Mouse (Mus musculus) CH12.LX (cell line): ENCODE measurements around the gene Cdadc1. TPM values are rescaled to one million over a fixed set of nuclear protein-coding genes. Genes with fewer than 3 reads are reported as not detected.

Experiments
- DNase-seq: peaks from one replicate; pipeline ENCODE4 v3.0.0-alpha.2; 2013; ENCODE audit errors: extremely low read depth
- H3K27ac ChIP-seq: 2 replicates; pipeline ENCODE4 v1.5.1; 2012; ENCODE audit warnings: low read depth, mild to moderate bottlenecking, control low read depth, moderate library complexity; ENCODE audit not compliant: insufficient read depth
- H3K27me3 ChIP-seq: replicated peaks from 2 replicates; pipeline ENCODE3; 2012; ENCODE audit warnings: inconsistent platforms
- H3K36me3 ChIP-seq, 2 experiments: replicated peaks in 1 of 2; 2 replicates each; pipeline versions ENCODE3 to v1.6.1; 2012; ENCODE audit warnings: inconsistent platforms in 1 of 2, low read length in 1 of 2, mild to moderate bottlenecking in 1 of 2, mixed read lengths in 1 of 2, moderate library complexity in 1 of 2; ENCODE audit not compliant: control insufficient read depth in 1 of 2, insufficient read depth in 1 of 2
- H3K4me1 ChIP-seq, 2 experiments: 2 replicates each; pipeline ENCODE4 v1.6.1; 2012; ENCODE audit warnings: inconsistent platforms in 1 of 2, moderate library complexity in 1 of 2; ENCODE audit not compliant: insufficient read depth in 2 of 2, control insufficient read depth in 1 of 2
- H3K4me2 ChIP-seq: 2 replicates; pipeline ENCODE4 v1.6.1; 2012; ENCODE audit warnings: low read depth, mild to moderate bottlenecking, control low read depth; ENCODE audit not compliant: poor library complexity, insufficient read depth, severe bottlenecking
- H3K4me3 ChIP-seq, 3 experiments: fragments of 150-350 bp in 1 of 3; sonication (generic) in 1 of 3; replicated peaks in 1 of 3; 2 replicates each; pipeline versions ENCODE3 to v1.5.1; 2011 to 2012; ENCODE audit warnings: low read depth in 2 of 3, low read length in 2 of 3, mild to moderate bottlenecking in 2 of 3, moderate library complexity in 2 of 3, control low read depth in 1 of 3, improper control_type of control experiment in 1 of 3, inconsistent platforms in 1 of 3, mixed read lengths in 1 of 3; ENCODE audit not compliant: poor library complexity in 1 of 3
- H3K79me2 ChIP-seq: replicated peaks from 2 replicates; pipeline ENCODE4 v1.6.1; 2012; ENCODE audit warnings: mild to moderate bottlenecking, moderate library complexity; ENCODE audit not compliant: control insufficient read depth, poor library complexity, insufficient read depth, severe bottlenecking; ENCODE audit errors: extremely low read depth
- H3K9ac ChIP-seq: 2 replicates; pipeline ENCODE4 v1.6.1; 2012; ENCODE audit warnings: low read depth, mild to moderate bottlenecking, control low read depth, moderate library complexity; ENCODE audit not compliant: insufficient read depth
- H3K9me3 ChIP-seq: replicated peaks from 2 replicates; pipeline ENCODE3; 2012; ENCODE audit warnings: low read length, inconsistent platforms, mixed read lengths
- BHLHE40 ChIP-seq: IDR thresholded peaks from 2 replicates; pipeline ENCODE4 v1.6.1; 2011; ENCODE audit warnings: mild to moderate bottlenecking, low read depth, low read length, improper control_type of control experiment
- CHD1 ChIP-seq: IDR thresholded peaks from 2 replicates; pipeline ENCODE4 v1.6.1; 2012; ENCODE audit warnings: low read depth, low read length, improper control_type of control experiment, inconsistent platforms
- CHD2 ChIP-seq: IDR thresholded peaks from 2 replicates; pipeline ENCODE4 v1.6.1; 2011; ENCODE audit warnings: low read length, improper control_type of control experiment
- CTCF ChIP-seq, 2 experiments: IDR thresholded peaks in 1 of 2; conservative IDR thresholded peaks in 1 of 2; 2 replicates each; pipeline ENCODE4 v1.5.1; 2011 to 2012; ENCODE audit warnings: low read depth in 2 of 2, low read length in 2 of 2, improper control_type of control experiment in 1 of 2, inconsistent platforms in 1 of 2, mild to moderate bottlenecking in 1 of 2, moderate library complexity in 1 of 2
- E2F4 ChIP-seq: IDR thresholded peaks from 2 replicates; pipeline ENCODE4 v1.6.1; 2011; ENCODE audit warnings: low read depth, low read length, improper control_type of control experiment; ENCODE audit not compliant: insufficient replicate concordance
- ELF1 ChIP-seq: IDR thresholded peaks from 2 replicates; pipeline ENCODE4 v1.6.1; 2014; ENCODE audit warnings: low read depth, mild to moderate bottlenecking, inconsistent platforms, low read length, improper control_type of control experiment
- EP300 ChIP-seq: IDR thresholded peaks from 2 replicates; pipeline ENCODE4 v1.6.1; 2011; ENCODE audit warnings: low read length, improper control_type of control experiment
- ETS1 ChIP-seq: conservative IDR thresholded peaks from 2 replicates; pipeline ENCODE4 v1.6.1; 2012; ENCODE audit warnings: low read depth, mild to moderate bottlenecking, inconsistent platforms, low read length, improper control_type of control experiment, moderate library complexity
- GABPA ChIP-seq: IDR thresholded peaks from 2 replicates; pipeline ENCODE4 v1.6.1; 2012; ENCODE audit warnings: low read depth, low read length, improper control_type of control experiment, inconsistent platforms; ENCODE audit not compliant: insufficient replicate concordance
- HCFC1 ChIP-seq: IDR thresholded peaks from 2 replicates; pipeline ENCODE4 v1.6.1; 2012; ENCODE audit warnings: low read depth, mild to moderate bottlenecking, inconsistent platforms, low read length, improper control_type of control experiment
- IRF4 ChIP-seq: IDR thresholded peaks from 2 replicates; pipeline ENCODE4 v1.6.1; 2014; ENCODE audit warnings: low read depth, mild to moderate bottlenecking, inconsistent platforms, low read length, improper control_type of control experiment
- JUN ChIP-seq: IDR thresholded peaks from 2 replicates; pipeline ENCODE4 v1.6.1; 2011; ENCODE audit warnings: low read depth, mild to moderate bottlenecking, low read length, improper control_type of control experiment, moderate library complexity; ENCODE audit not compliant: insufficient read depth
- JUND ChIP-seq: conservative IDR thresholded peaks from 2 replicates; pipeline ENCODE4 v1.6.1; 2011; ENCODE audit warnings: low read depth, low read length, improper control_type of control experiment
- KAT2A ChIP-seq: IDR thresholded peaks from 2 replicates; pipeline ENCODE4 v1.6.1; 2012; ENCODE audit warnings: low read length, improper control_type of control experiment, inconsistent platforms; ENCODE audit not compliant: insufficient replicate concordance
- MAFK ChIP-seq: IDR thresholded peaks from 2 replicates; pipeline ENCODE4 v1.6.1; 2011; ENCODE audit warnings: low read length, improper control_type of control experiment; ENCODE audit not compliant: insufficient replicate concordance
- MAZ ChIP-seq: IDR thresholded peaks from 2 replicates; pipeline ENCODE4 v1.6.1; 2012; ENCODE audit warnings: low read depth, mild to moderate bottlenecking, inconsistent platforms, low read length, improper control_type of control experiment, moderate library complexity
- MEF2A ChIP-seq: IDR thresholded peaks from 2 replicates; pipeline ENCODE4 v1.6.1; 2014; ENCODE audit warnings: low read depth, mild to moderate bottlenecking, inconsistent platforms, low read length, improper control_type of control experiment, borderline replicate concordance
- MXI1 ChIP-seq: IDR thresholded peaks from 2 replicates; pipeline ENCODE4 v1.6.1; 2011; ENCODE audit warnings: mild to moderate bottlenecking, low read depth, low read length, improper control_type of control experiment
- MYC ChIP-seq: IDR thresholded peaks from 2 replicates; pipeline ENCODE4 v1.6.1; 2011; ENCODE audit warnings: low read depth, mild to moderate bottlenecking, improper control_type of control experiment, low read length
- NELFE ChIP-seq: IDR thresholded peaks from 2 replicates; pipeline ENCODE4 v1.6.1; 2011; ENCODE audit warnings: low read depth, low read length, improper control_type of control experiment
- NRF1 ChIP-seq: IDR thresholded peaks from 2 replicates; pipeline ENCODE4 v1.6.1; 2014; ENCODE audit warnings: low read depth, mild to moderate bottlenecking, inconsistent platforms, low read length, improper control_type of control experiment, moderate library complexity
- PAX5 ChIP-seq: IDR thresholded peaks from 2 replicates; pipeline ENCODE4 v1.6.1; 2012; ENCODE audit warnings: low read length, inconsistent platforms, mixed read lengths
- POLR2A ChIP-seq: IDR thresholded peaks from 2 replicates; pipeline ENCODE4 v1.6.1; 2011; ENCODE audit warnings: low read depth, mild to moderate bottlenecking, improper control_type of control experiment, low read length
- POLR2AphosphoS2 ChIP-seq: IDR thresholded peaks from 2 replicates; pipeline ENCODE4 v1.6.1; 2011; ENCODE audit warnings: low read depth, low read length, improper control_type of control experiment
- RAD21 ChIP-seq: IDR thresholded peaks from 2 replicates; pipeline ENCODE4 v1.6.1; 2011; ENCODE audit warnings: low read depth, mild to moderate bottlenecking, low read length, improper control_type of control experiment, moderate library complexity
- RCOR1 ChIP-seq: conservative IDR thresholded peaks from 2 replicates; pipeline ENCODE4 v1.6.1; 2012; ENCODE audit warnings: low read depth, mild to moderate bottlenecking, inconsistent platforms, low read length, improper control_type of control experiment
- SIN3A ChIP-seq: IDR thresholded peaks from 2 replicates; pipeline ENCODE4 v1.6.1; 2012; ENCODE audit warnings: low read length, improper control_type of control experiment, inconsistent platforms
- SMC3 ChIP-seq: IDR thresholded peaks from 2 replicates; pipeline ENCODE4 v1.6.1; 2011; ENCODE audit warnings: low read depth, low read length, improper control_type of control experiment
- TBP ChIP-seq: conservative IDR thresholded peaks from 2 replicates; pipeline ENCODE4 v1.6.1; 2011; ENCODE audit warnings: low read depth, low read length, improper control_type of control experiment
- TCF12 ChIP-seq: IDR thresholded peaks from 2 replicates; pipeline ENCODE4 v1.6.1; 2014; ENCODE audit warnings: low read depth, mild to moderate bottlenecking, inconsistent platforms, low read length, improper control_type of control experiment
- UBTF ChIP-seq: IDR thresholded peaks from 2 replicates; pipeline ENCODE4 v1.6.1; 2012; ENCODE audit warnings: low read depth, mild to moderate bottlenecking, inconsistent platforms, low read length, improper control_type of control experiment, moderate library complexity
- USF1 ChIP-seq: IDR thresholded peaks from 2 replicates; pipeline ENCODE4 v1.6.1; 2014; ENCODE audit warnings: low read depth, mild to moderate bottlenecking, inconsistent platforms, low read length, improper control_type of control experiment
- USF2 ChIP-seq: conservative IDR thresholded peaks from 2 replicates; pipeline ENCODE4 v1.6.1; 2011; ENCODE audit warnings: low read depth, low read length, improper control_type of control experiment
- ZC3H11A ChIP-seq: IDR thresholded peaks from 2 replicates; pipeline ENCODE4 v1.6.1; 2012; ENCODE audit warnings: low read depth, mild to moderate bottlenecking, inconsistent platforms, low read length, improper control_type of control experiment
- ZKSCAN1 ChIP-seq: IDR thresholded peaks from 2 replicates; pipeline ENCODE4 v1.6.1; 2012; ENCODE audit warnings: low read depth, inconsistent platforms, low read length, improper control_type of control experiment, borderline replicate concordance
- ZMIZ1 ChIP-seq: IDR thresholded peaks from 2 replicates; pipeline ENCODE4 v1.6.1; 2012; ENCODE audit warnings: low read depth, mild to moderate bottlenecking, inconsistent platforms, low read length, improper control_type of control experiment
- ZNF384 ChIP-seq: IDR thresholded peaks from 2 replicates; pipeline ENCODE4 v1.6.1; 2012; ENCODE audit warnings: low read depth, low read length, improper control_type of control experiment, inconsistent platforms
- dilution Hi-C: fragments of 300-500 bp; cut with MboI; formaldehyde crosslinking; loops from 2 replicates; pipeline ENCODE4 v1.14.3; 2020; ENCODE audit warnings: low sequenced_read_pairs; ENCODE audit not compliant: extremely low pct_unique_long_range_greater_than_20kb, extremely low pct_ligation_motif_present
- in situ Hi-C: fragments of 300-500 bp; cut with MboI; formaldehyde crosslinking; loops from 3 replicates; pipeline ENCODE4 v1.14.3; 2019; ENCODE audit warnings: low sequenced_read_pairs, low pct_ligation_motif_present, low pct_unique_long_range_greater_than_20kb, mixed read lengths
- polyA plus RNA-seq: library from polyadenylated mRNA; unstranded; fragments of >175 nt; gene quantifications from 2 replicates; pipeline ENCODE4 v1.2.1, GENCODE M21; 2012; ENCODE audit warnings: low read depth; ENCODE audit not compliant: insufficient read length
- total RNA-seq, 2 experiments: library from RNA; depleted of rRNA; stranded (reverse); fragments of 300-350 nt in 1 of 2; fragments of >200 nt in 1 of 2; gene quantifications; 2 replicates each; pipeline ENCODE4 v1.2.3; 2012 to 2014

Gene Cdadc1
- total RNA-seq (2012; rRNA removed) (9.2 and 11.0 TPM in 2 replicates), total RNA-seq (2014; rRNA removed) (5.3 and 11.1 TPM in 2 replicates), polyA plus RNA-seq (21.7 and 24.7 TPM in 2 replicates)

GRCm38 (mm10) chr14:59597398-59598259, at the start of gene Cdadc1:
Gene Cdadc1, minus strand, starts transcription at chr14:59597959.
- Histone ChIP-seq H3K4me2 (peak within 1 kb of the TSS; percentile 97), H3K4me1 (peaks cover 3 to 40% of the 10 kb centered on the region in 2 experiments; a peak in 3 of 4 replicates), H3K79me2 (peaks cover 28% of the 10 kb centered on the region), H3K36me3 (peaks cover 6 to 15% of the 10 kb centered on the region in 2 experiments), H3K9ac (peak within 1 kb of the TSS; percentile 69), H3K27ac (peak within 1 kb of the TSS; percentile 71), H3K27me3 (no peaks in the 10 kb centered on the region), H3K9me3 (no peaks in the 10 kb centered on the region), H3K4me3 (peak within 1 kb of the TSS; percentile 86 to 99 (median 91))
- in situ Hi-C loops, result no loop called here
- DNase-seq, result peak; percentile 90
- dilution Hi-C loops, result no loop called here
- TF ChIP-seq PAX5 (no peak), RCOR1 (peak; percentile 60; the same call in 1 of the 2 replicates), MAFK (no peak), TBP (no peak; the same call in 1 of the 2 replicates), ZKSCAN1 (no peak), NELFE (peak; percentile 81), SIN3A (peak; percentile 99), CHD2 (peak; percentile 51; the same call in 1 of the 2 replicates), JUND (no peak; the same call in 1 of the 2 replicates), EP300 (no peak), SMC3 (no peak), MAZ (peak; percentile 99), MEF2A (peak; percentile 46; the same call in 1 of the 2 replicates), IRF4 (no peak; the same call in 1 of the 2 replicates), BHLHE40 (no peak), GABPA (peak; percentile 70), HCFC1 (peak; percentile 93), USF2 (no peak), MXI1 (peak; percentile 92), ZC3H11A (no peak), E2F4 (no peak), ETS1 (no peak), RAD21 (no peak), CTCF (conservative IDR thresholded peaks at IDR 0.05 in 1 of 2, IDR thresholded peaks at IDR 0.05 in 1 of 2; ENCODE audit: low read depth in 2 of 2, low read length in 2 of 2) (no peak), CHD1 (no peak), ELF1 (peak; percentile 93), UBTF (no peak), ZMIZ1 (no peak), MYC (peak; percentile 28; the same call in 1 of the 2 replicates), POLR2A (peak; percentile 72), JUN (no peak), NRF1 (peak; percentile 59), KAT2A (peak; percentile 80; the same call in 1 of the 2 replicates), USF1 (no peak), POLR2AphosphoS2 (peak; percentile 74; the same call in 1 of the 2 replicates), ZNF384 (no peak; the same call in 1 of the 2 replicates), TCF12 (peak; percentile 79; the same call in 1 of the 2 replicates)
